Mouse (Mus musculus): Measurements from ENCODE around the gene Galk1. TPM values are rescaled to one million over a fixed set of nuclear protein-coding genes. Genes with fewer than 3 reads are reported as not detected.
A peak's percentile ranks its signal among the peaks of the same experiment; 100 is the strongest.

The Galk1 gene
- total and polyA plus RNA-seq, 3 experiments: 14.5 to 16.4 (median 14.7) TPM

- Histone ChIP-seq H3K4me1 (ENCODE audit: control insufficient read depth, insufficient read depth, low read length) (peaks cover 1% of the 10 kb centered on the region; the same call in 1 of the 2 replicates), H3K27ac (no peak overlapping the region), H3K4me3 (no peak overlapping the region), H3K79me2 (replicated peaks; ENCODE audit: control insufficient read depth, insufficient read depth, low read length) (no peaks in the 10 kb centered on the region), H3K27me3 (ENCODE audit: control insufficient read depth, insufficient read depth, low read length) (peaks cover 9% of the 10 kb centered on the region), H3K36me3 (ENCODE audit: control insufficient read depth, insufficient read depth, low read length) (no peaks in the 10 kb centered on the region), H3K9ac (ENCODE audit: low read depth, low read length) (no peak overlapping the region)
- WGBS: 63% methylated on average over 15 of the region's 15 CpGs
- TF ChIP-seq POLR2A (IDR thresholded peaks at IDR 0.05; ENCODE audit: insufficient read depth, low read depth, low read length) (no peak), CTCF (IDR thresholded peaks at IDR 0.05) (no peak), EP300 (IDR thresholded peaks at IDR 0.05; ENCODE audit: insufficient read depth, low read depth, low read length) (no peak)
- intact Hi-C loops (cut with DNase I): no loop called here
- no peak for DNase-seq
Measured at GRCm38 (mm10) chr11:115970006-115970673, 42.4 kb downstream of the Galk1 start.

GRCm38 (mm10) chr11:115968731-115969405 lies 43.7 kb downstream of the Galk1 start:
- no peak overlapping the region for H3K27ac ChIP-seq
- H3K9ac ChIP-seq (ENCODE audit: low read depth, low read length): no peak overlapping the region
- no peak overlapping the region for H3K4me3 ChIP-seq
- H3K79me2 ChIP-seq (replicated peaks; ENCODE audit: control insufficient read depth, insufficient read depth, low read length): no peaks in the 10 kb centered on the region
- no peak for DNase-seq
- intact Hi-C loops (cut with DNase I): no loop called here
- H3K27me3 ChIP-seq (ENCODE audit: control insufficient read depth, insufficient read depth, low read length): no peaks in the 10 kb centered on the region
- TF ChIP-seq POLR2A (IDR thresholded peaks at IDR 0.05; ENCODE audit: insufficient read depth, low read depth, low read length) (no peak), CTCF (IDR thresholded peaks at IDR 0.05) (no peak), EP300 (IDR thresholded peaks at IDR 0.05; ENCODE audit: insufficient read depth, low read depth, low read length) (no peak)
- no peaks in the 10 kb centered on the region for H3K36me3 ChIP-seq (ENCODE audit: control insufficient read depth, insufficient read depth, low read length)
- peaks cover 1% of the 10 kb centered on the region; the same call in 1 of the 2 replicates for H3K4me1 ChIP-seq (ENCODE audit: control insufficient read depth, insufficient read depth, low read length)
- 38% methylated on average over 5 of the region's 5 CpGs for WGBS

GRCm38 (mm10) chr11:115964977-115965604 lies 47.4 kb downstream of the Galk1 start:
- intact Hi-C loops (cut with DNase I): no loop called here
- no peaks in the 10 kb centered on the region for H3K36me3 ChIP-seq (ENCODE audit: control insufficient read depth, insufficient read depth, low read length)
- no peak overlapping the region for H3K4me3 ChIP-seq
- H3K4me1 ChIP-seq (ENCODE audit: control insufficient read depth, insufficient read depth, low read length): peaks cover 1% of the 10 kb centered on the region; the same call in 1 of the 2 replicates
- 48% methylated on average over 10 of the region's 10 CpGs for WGBS
- H3K27me3 ChIP-seq (ENCODE audit: control insufficient read depth, insufficient read depth, low read length): no peaks in the 10 kb centered on the region
- peak overlapping the region; percentile 28 for H3K27ac ChIP-seq
- no peaks in the 10 kb centered on the region for H3K79me2 ChIP-seq (replicated peaks; ENCODE audit: control insufficient read depth, insufficient read depth, low read length)
- H3K9ac ChIP-seq (ENCODE audit: low read depth, low read length): no peak overlapping the region
- TF ChIP-seq POLR2A (IDR thresholded peaks at IDR 0.05; ENCODE audit: insufficient read depth, low read depth, low read length): no peak
- TF ChIP-seq EP300 (IDR thresholded peaks at IDR 0.05; ENCODE audit: insufficient read depth, low read depth, low read length): 0 out of 2 replicates have a peak, but pooled peaks have one; percentile 15
- DNase-seq: peak; percentile 45 to 70

GRCm38 (mm10) chr11:115962651-115963412 lies 49.7 kb downstream of the Galk1 start:
- DNase-seq: no peak
- intact Hi-C loops (cut with DNase I): no loop called here
- 87% methylated on average over 9 of the region's 9 CpGs for WGBS
- Histone ChIP-seq H3K27me3 (ENCODE audit: control insufficient read depth, insufficient read depth, low read length) (no peaks in the 10 kb centered on the region), H3K27ac (no peak overlapping the region), H3K79me2 (replicated peaks; ENCODE audit: control insufficient read depth, insufficient read depth, low read length) (no peaks in the 10 kb centered on the region), H3K4me1 (ENCODE audit: control insufficient read depth, insufficient read depth, low read length) (no peaks in the 10 kb centered on the region; the same call in 1 of the 2 replicates), H3K9ac (ENCODE audit: low read depth, low read length) (no peak overlapping the region), H3K36me3 (ENCODE audit: control insufficient read depth, insufficient read depth, low read length) (no peaks in the 10 kb centered on the region), H3K4me3 (no peak overlapping the region)
- TF ChIP-seq EP300 (IDR thresholded peaks at IDR 0.05; ENCODE audit: insufficient read depth, low read depth, low read length) (no peak), POLR2A (IDR thresholded peaks at IDR 0.05; ENCODE audit: insufficient read depth, low read depth, low read length) (no peak), CTCF (IDR thresholded peaks at IDR 0.05) (no peak)

GRCm38 (mm10) chr11:115959018-115959417 lies 53.5 kb downstream of the Galk1 start:
- H3K27me3 ChIP-seq (ENCODE audit: control insufficient read depth, insufficient read depth, low read length): no peaks in the 10 kb centered on the region
- no peaks in the 10 kb centered on the region for H3K79me2 ChIP-seq (replicated peaks; ENCODE audit: control insufficient read depth, insufficient read depth, low read length)
- 97% methylated on average over 9 of the region's 9 CpGs for WGBS
- H3K4me1 ChIP-seq (ENCODE audit: control insufficient read depth, insufficient read depth, low read length): no peaks in the 10 kb centered on the region; the same call in 1 of the 2 replicates
- H3K27ac ChIP-seq: no peak overlapping the region
- no peak overlapping the region for H3K4me3 ChIP-seq
- intact Hi-C loops (cut with DNase I): no loop called here
- no peaks in the 10 kb centered on the region for H3K36me3 ChIP-seq (ENCODE audit: control insufficient read depth, insufficient read depth, low read length)
- DNase-seq: no peak
- H3K9ac ChIP-seq (ENCODE audit: low read depth, low read length): no peak overlapping the region
- no peak for TF ChIP-seq CTCF (IDR thresholded peaks at IDR 0.05)
- no peak for TF ChIP-seq POLR2A (IDR thresholded peaks at IDR 0.05; ENCODE audit: insufficient read depth, low read depth, low read length)

Other genes with a start within 250 kb of the Galk1 start
- gene Tmem94, start 247.3 kb downstream of the Galk1 start, total RNA-seq (2021): 100 to 1,000 TPM in 1 of 2 experiments, 10 to 100 TPM in 1; 99.5 to 103 TPM
- gene Tmem94, start 247.3 kb downstream of the Galk1 start, polyA plus RNA-seq (2012; rRNA removed): 125 and 135 TPM in 2 replicates
- gene Caskin2, start 199.1 kb downstream of the Galk1 start, total RNA-seq (2021): 10 to 100 TPM; 40.5 to 43.8 TPM
- 38.5 TPM in 2 replicates for gene Caskin2, start 199.1 kb downstream of the Galk1 start, polyA plus RNA-seq (2012; rRNA removed)
- gene Tsen54, start 198.0 kb downstream of the Galk1 start, total RNA-seq (2021): 1 to 10 TPM; 7.2 to 9.3 TPM
- gene Tsen54, start 198.0 kb downstream of the Galk1 start, polyA plus RNA-seq (2012; rRNA removed): 15.9 and 16.3 TPM in 2 replicates
- gene Llgl2, start 188.7 kb downstream of the Galk1 start, total RNA-seq (2021): 10 to 100 TPM; 18.4 to 20.3 TPM
- 19.4 and 20.2 TPM in 2 replicates for gene Llgl2, start 188.7 kb downstream of the Galk1 start, polyA plus RNA-seq (2012; rRNA removed)
- gene Myo15b, start 154.3 kb downstream of the Galk1 start, total RNA-seq (2021): under 1 TPM in 1 of 2 experiments, not detected in 1; 0.05 TPM
- 0.20 and 0.29 TPM in 2 replicates for gene Myo15b, start 154.3 kb downstream of the Galk1 start, polyA plus RNA-seq (2012; rRNA removed)
- 10 to 100 TPM; 10.2 to 17.8 TPM for gene Smim5, start 112.8 kb downstream of the Galk1 start, total RNA-seq (2021)
- gene Smim5, start 112.8 kb downstream of the Galk1 start, polyA plus RNA-seq (2012; rRNA removed): 21.8 and 32.8 TPM in 2 replicates
- gene Smim6, start 100.7 kb downstream of the Galk1 start, total RNA-seq (2021): not detected
- gene Smim6, start 100.7 kb downstream of the Galk1 start, polyA plus RNA-seq (2012; rRNA removed): 0.29 and 0.35 TPM in 2 replicates
- gene Sap30bp, start 79.4 kb downstream of the Galk1 start, total RNA-seq (2021): 10 to 100 TPM; 16.4 to 18.1 TPM
- 9.1 and 10.8 TPM in 2 replicates for gene Sap30bp, start 79.4 kb downstream of the Galk1 start, polyA plus RNA-seq (2012; rRNA removed)
- gene Recql5, start 79.2 kb downstream of the Galk1 start, total RNA-seq (2021): 1 to 10 TPM; 6.8 to 7.4 TPM
- 10.2 and 12.2 TPM in 2 replicates for gene Recql5, start 79.2 kb downstream of the Galk1 start, polyA plus RNA-seq (2012; rRNA removed)
- gene Itgb4, start 38.0 kb downstream of the Galk1 start, total RNA-seq (2021): 1 to 10 TPM; 2.6 to 2.9 TPM
- gene Itgb4, start 38.0 kb downstream of the Galk1 start, polyA plus RNA-seq (2012; rRNA removed): 1.9 and 3.1 TPM in 2 replicates
- gene H3f3b, start 15.2 kb upstream of the Galk1 start, total RNA-seq (2021): 100 to 1,000 TPM; 105 to 128 TPM
- gene H3f3b, start 15.2 kb upstream of the Galk1 start, polyA plus RNA-seq (2012; rRNA removed): 67.5 and 82.1 TPM in 2 replicates
- 1 to 10 TPM; 7.1 to 7.9 TPM for gene Unk, start 17.6 kb upstream of the Galk1 start, total RNA-seq (2021)
- 16.5 and 20.4 TPM in 2 replicates for gene Unk, start 17.6 kb upstream of the Galk1 start, polyA plus RNA-seq (2012; rRNA removed)
- gene Unc13d, start 65.2 kb upstream of the Galk1 start, total RNA-seq (2021): 1 to 10 TPM in 1 of 2 experiments, under 1 TPM in 1; 0.55 to 1.5 TPM
- gene Unc13d, start 65.2 kb upstream of the Galk1 start, polyA plus RNA-seq (2012; rRNA removed): 1.1 and 1.7 TPM in 2 replicates
- 100 to 1,000 TPM in 1 of 2 experiments, 10 to 100 TPM in 1; 91.0 to 108 TPM for gene Wbp2, start 74.3 kb upstream of the Galk1 start, total RNA-seq (2021)
- gene Wbp2, start 74.3 kb upstream of the Galk1 start, polyA plus RNA-seq (2012; rRNA removed): 151 and 176 TPM in 2 replicates
- 10 to 100 TPM; 23.1 to 28.2 TPM for gene Trim47, start 114.5 kb upstream of the Galk1 start, total RNA-seq (2021)
- 23.7 and 29.5 TPM in 2 replicates for gene Trim47, start 114.5 kb upstream of the Galk1 start, polyA plus RNA-seq (2012; rRNA removed)
- 1 to 10 TPM; 6.1 to 8.6 TPM for gene Trim65, start 118.4 kb upstream of the Galk1 start, total RNA-seq (2021)
- gene Trim65, start 118.4 kb upstream of the Galk1 start, polyA plus RNA-seq (2012; rRNA removed): 8.8 and 10.8 TPM in 2 replicates
- gene Mrpl38, start 126.1 kb upstream of the Galk1 start, total RNA-seq (2021): 10 to 100 TPM; 56.8 to 59.7 TPM
- gene Mrpl38, start 126.1 kb upstream of the Galk1 start, polyA plus RNA-seq (2012; rRNA removed): 42.1 and 55.5 TPM in 2 replicates
- 10 to 100 TPM; 14.8 to 15.0 TPM for gene Fbf1, start 155.4 kb upstream of the Galk1 start, total RNA-seq (2021)
- gene Fbf1, start 155.4 kb upstream of the Galk1 start, polyA plus RNA-seq (2012; rRNA removed): 11.8 and 17.6 TPM in 2 replicates
- 10 to 100 TPM in 1 of 2 experiments, 1 to 10 TPM in 1; 9.1 to 12.8 TPM for gene Ten1, start 186.1 kb upstream of the Galk1 start, total RNA-seq (2021)
- 10.2 and 17.0 TPM in 2 replicates for gene Ten1, start 186.1 kb upstream of the Galk1 start, polyA plus RNA-seq (2012; rRNA removed)
- gene Acox1, start 186.3 kb upstream of the Galk1 start, total RNA-seq (2021): 100 to 1,000 TPM; 159 to 195 TPM
- 134 and 205 TPM in 2 replicates for gene Acox1, start 186.3 kb upstream of the Galk1 start, polyA plus RNA-seq (2012; rRNA removed)
- gene Evpl, start 225.4 kb upstream of the Galk1 start, total RNA-seq (2021): under 1 TPM; 0.39 to 0.50 TPM
- 0.15 and 0.29 TPM in 2 replicates for gene Evpl, start 225.4 kb upstream of the Galk1 start, polyA plus RNA-seq (2012; rRNA removed)